Mouse (Mus musculus): ENCODE measurements around the gene Fndc10.
"Not testable (repeated sequence)": the region's sequence is repeated elsewhere in the genome, so short reads cannot be mapped to it uniquely, and the experiment has no call there.

The Fndc10 gene

DNA sequence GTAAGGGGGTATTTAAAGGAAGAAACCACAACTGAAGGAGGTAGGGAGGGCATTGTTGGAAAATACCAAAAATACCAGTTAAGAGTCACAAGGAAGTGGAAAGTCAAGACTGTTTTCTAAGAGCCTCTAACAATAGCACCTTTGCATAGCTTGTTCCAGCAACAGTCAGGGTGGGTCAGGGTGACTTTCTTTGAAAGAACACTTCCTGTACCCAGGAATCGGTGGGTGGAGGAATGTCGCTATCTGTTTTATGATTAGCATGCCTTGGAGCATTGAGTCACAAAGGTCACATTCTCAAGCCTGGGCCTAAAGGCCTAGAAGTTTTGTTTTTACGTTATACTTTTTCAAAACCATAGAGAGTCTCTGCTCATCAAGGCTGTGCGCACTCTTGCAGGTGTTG lies 6.4 kb upstream of the Fndc10 start:
- not testable (repeated sequence) for DNase-seq (ENCODE audit: low spot score)

DNA sequence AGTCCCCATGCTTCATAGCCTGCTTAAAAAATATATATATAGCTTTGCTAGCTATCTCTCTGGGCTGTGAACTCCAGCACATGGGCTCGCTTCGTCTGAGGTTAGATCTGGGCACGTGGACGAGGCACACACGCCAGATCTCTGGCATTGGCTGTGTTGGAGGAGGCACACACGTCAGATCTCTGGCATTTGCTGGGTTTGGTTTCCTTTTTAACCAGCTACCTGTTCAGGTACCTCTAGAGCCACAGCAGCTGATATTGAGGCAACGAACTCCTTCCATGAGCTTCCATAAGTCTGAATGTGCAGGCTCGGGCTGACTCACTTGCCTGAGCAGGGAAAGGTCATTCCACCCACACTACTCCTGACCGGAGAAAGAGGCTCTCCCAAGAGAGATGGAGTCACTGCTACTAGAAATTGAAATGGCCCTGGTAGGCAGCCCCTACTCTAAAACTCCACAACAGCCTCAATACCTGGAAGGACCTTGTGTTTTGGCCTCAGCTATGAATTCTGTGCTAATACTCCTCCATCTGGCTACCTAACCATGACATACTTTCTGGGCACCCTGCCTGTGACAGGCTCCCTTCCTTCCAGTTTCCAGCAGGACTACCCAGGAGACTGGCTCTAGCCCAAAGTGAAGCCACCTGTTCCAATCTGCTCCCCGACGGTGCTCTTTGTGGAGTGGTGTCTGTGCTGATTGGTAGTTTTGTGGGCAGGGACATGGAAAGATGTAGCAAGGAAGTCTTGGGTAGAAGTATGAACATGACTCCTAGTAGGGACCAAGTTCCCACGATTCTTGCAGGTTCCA lies 3.4 kb upstream of the Fndc10 start:
- no peak for DNase-seq (ENCODE audit: low spot score)

DNA sequence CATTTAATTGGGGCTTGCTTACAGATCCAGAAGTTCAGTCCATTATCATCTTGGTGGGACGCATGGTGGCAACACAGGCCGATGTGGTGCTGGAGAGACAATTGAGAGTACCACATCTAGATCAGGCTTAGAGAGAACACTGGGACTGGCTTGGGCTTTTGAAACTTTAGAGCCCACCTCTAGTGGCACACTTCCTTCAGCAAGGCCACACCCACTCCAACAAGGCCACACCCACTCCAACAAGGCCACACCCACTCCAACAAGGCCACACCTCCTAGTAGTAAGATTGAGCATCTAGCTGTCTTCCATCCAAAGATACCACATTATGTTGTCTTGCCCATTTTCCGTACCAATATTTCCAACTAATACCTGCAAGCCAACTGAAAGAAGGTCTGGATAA lies 1.7 kb upstream of the Fndc10 start:
- DNase-seq (ENCODE audit: low spot score), result no peak

DNA sequence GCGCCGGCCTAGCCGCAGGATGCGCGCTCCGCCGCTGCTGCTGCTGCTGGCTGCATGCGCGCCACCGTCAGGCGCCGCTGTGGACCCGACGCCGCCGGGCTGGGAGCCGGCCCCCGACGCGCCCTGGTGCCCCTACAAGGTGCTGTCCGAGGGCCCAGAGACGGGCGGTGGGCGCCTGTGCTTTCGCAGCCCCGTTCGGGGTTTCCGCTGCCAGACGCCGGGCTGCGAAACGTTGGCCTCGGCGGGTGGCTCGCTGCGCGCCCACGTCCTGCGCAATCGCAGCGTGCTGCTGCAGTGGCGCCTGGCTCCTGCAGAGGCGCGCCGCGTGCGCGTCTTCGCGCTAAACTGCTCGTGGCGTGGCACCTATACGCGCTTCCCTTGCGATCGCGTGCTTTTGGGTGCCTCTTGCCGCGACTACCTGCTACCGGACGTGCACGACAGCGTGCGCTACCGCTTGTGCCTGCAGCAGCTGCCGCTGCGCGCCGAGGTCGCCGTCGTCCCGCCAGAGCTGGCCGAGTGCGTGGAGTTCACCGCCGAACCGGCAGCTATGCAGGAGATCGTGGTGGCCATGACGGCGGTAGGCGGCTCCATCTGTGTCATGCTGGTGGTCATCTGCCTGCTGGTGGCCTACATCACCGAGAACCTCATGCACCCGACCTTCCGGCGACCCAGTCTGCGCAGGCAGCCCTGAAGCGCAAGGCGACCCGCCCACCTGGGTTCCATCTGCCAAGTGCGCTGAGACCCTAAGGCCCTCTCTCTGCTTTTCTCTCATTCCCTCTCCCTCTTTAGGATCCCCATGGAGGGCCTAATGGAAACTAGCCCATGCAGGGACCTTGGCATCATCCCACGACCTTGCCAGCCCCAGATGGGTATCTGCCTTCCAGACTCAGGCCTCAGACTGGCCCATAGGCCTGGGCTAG lies 600 bp downstream of the Fndc10 start:
- DNase-seq (ENCODE audit: low spot score), result peak; percentile 31

DNA sequence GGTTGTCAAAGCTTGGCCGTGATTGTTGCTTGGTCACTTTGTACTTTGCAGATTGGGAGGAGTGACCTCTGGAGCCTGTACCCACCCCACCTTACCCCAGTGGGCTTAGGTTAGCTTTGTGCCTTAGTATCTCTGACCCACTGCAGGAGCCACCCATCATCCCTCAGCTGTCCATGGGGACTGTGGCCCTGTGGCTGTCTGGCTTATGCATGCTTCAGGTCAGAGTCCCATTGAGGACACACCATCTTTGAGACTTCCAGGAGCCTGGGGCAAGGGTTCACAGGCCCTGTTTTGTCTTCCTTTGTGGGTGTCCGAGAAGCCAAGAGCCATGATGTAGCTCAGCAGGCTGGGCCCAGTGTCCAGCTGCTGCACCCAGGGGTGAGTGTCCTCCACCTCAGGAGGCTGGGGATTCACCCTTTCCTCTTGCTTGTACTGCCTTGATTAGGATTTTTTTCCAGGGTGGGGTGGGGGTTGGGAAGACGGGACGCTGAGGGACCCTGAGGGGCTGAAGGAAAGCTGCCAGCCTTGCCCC lies 1.5 kb downstream of the Fndc10 start:
- no peak for DNase-seq (ENCODE audit: low spot score)

DNA sequence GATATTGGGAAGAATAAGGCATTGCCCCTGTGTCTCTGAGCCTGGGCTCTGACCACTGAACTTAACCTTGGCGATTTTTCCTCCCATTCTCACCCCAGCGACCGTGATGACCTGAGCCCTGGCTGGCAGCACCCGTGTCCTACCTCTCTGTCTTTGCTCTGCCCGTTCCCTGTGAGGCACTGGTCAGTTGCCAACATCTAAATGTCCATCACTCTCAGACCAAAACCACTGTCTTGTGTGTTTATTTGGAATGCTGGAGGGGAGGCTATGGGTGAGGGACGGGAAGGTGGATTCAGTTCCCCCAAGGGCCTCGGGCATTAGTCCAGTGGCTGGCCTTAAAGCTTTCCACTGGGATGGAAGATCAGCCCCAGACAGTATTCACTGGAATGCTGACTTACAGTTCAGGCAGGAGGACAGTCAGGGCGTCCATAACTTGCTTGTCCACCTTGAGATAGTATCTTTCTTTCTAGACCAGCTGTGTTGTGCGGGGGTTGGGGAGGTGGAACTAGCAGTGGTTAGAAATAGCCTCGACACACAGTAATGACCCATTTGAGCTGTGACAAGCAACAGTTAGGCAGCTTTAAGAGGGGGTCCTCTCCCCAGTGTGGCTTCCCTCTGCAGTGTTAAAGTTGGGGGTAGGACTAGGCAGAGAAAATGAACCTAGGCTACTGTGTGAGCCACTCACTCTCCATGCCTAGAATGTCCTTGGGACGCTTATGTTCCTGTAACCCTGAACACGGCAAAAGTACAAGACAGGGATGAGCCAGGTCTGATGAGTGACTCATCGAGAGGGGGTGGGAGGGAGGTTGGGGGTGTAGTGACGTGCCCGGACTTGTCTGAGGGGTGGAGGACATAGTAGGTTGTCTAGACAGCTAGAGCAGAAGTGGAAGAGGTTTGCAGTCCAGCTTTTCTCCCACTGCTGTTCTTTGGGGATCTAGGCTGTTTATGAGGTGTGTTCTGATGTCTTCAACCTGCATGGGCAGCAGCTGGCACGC lies 2.4 kb downstream of the Fndc10 start:
- no peak for DNase-seq (ENCODE audit: low spot score)

DNA sequence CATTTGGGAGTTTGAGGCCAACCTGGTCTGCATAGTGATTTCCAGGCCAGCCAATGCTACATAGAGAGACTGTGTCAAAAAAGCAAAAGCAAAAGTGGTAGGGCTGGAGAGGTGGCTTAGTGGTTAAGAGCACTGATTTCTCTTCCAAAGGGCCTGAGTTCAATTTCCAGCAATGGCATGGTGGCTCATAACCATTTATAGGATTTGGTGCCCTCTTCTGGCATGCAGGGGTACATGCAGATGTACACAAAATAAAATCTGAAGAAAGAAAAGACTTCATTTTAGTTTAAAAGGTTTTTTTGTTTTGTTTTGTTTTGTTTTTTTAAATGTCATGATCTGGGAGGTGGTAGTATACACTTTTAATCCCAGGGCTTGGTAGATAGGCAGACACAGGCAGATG lies 6.3 kb downstream of the Fndc10 start:
- no peak for DNase-seq (ENCODE audit: low spot score)

DNA sequence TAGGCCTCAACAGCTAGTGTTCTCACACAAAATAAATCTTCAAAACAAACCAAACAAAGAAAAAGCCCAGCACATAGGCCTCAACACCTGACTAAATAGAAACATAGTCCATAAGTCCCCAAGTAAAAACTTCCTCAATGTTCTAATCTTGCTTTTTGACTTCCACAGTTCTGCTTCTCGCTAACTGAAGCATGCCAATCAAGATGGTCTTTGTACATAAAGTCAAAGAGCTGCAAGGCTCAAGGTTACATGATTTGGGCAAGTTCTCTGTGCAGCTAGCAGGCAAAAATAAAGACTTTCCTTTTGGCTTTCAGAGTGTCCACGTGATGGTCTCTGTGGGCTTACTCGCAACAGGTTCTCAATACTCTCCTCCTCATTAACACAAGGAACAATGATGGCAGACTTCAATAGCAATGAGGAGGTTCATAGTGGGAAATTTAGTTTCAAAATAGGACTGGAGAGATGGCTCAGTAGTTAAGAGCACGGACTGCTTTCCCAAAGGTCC lies 9.3 kb downstream of the Fndc10 start:
- DNase-seq (ENCODE audit: low spot score), result no peak

DNA sequence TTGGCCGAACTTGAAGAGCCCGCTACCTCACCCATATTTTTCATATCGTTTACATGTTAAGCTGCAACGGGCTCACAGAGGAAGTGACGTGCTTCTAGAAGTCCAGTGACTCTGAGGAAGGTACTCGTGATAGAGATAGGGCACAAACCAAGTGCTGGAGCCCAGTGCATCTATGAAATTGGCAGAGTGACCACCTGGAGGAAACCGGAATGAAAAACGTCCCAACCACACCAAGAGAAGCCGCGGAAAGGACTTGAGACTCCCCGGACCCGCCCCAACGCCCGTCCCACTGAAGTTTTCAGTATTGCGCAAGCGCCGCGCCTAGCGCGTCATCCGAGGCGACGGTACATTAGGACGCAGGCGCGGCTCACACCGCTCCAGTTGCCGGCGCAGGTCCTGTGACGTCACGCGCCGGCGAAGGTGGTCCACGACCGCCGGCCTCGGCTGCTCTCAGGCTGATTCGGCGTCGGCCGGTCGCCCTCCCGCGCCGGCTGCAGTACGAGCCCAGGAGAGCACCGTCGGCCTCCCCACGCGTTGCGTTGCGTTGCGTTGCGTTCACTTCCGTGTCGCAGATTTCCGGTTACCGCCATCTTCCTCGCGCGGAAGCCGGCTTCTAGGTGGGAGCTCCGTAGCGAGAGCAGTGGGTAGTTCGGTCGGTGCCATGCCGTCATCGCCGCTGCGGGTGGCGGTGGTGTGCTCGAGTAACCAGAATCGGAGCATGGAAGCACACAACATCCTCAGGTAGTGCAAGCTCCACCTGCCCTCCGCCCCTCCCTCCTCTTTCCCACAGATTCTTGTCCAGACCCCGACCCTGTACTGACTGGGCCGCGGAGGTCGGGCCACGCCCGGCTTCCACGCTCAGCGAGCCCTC lies 10.8 kb downstream of the Fndc10 start, which contains the start of gene Ssu72:
Gene Ssu72 (plus strand): TSS at position 80 of the 871 bp plus-strand sequence.
- DNase-seq (ENCODE audit: low spot score), result peak; percentile 94

DNA sequence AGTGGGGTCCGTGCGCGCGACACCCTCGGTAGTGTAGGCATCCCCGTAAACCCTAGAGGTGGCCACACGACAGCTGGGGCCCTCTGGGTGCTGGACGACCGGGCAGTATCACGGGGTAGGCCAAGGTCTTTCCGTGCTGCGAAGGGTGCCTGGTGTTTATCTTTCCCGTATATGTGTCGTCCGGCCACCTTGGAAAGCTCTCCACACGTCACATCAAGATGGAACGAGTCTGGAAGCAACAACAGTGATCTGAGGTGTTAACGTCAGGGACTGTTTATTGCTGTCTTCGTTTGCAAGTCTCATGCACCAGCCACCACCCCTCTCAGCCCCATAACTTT lies 11.4 kb downstream of the Fndc10 start:
- DNase-seq (ENCODE audit: low spot score), result no peak

DNA sequence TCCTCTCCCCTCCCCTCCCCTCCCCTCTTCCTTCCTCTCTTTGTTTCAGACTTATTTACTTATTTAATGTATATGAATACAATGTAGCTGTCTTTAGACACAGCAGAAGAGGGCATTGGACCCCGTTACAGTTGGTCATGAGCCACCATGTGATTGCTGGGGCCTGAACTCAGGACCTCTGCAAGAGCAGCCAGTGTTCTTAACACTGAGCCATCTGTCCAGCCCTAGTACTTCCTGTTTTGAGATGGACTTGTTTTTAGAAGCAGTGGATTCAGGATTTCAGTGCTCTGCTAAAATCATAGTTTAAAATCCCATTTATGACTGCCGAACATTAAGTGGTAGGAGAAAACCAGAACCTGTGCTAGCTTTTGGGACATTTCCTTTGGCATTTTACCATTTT lies 14.4 kb downstream of the Fndc10 start:
- no peak for DNase-seq (ENCODE audit: low spot score)

DNA sequence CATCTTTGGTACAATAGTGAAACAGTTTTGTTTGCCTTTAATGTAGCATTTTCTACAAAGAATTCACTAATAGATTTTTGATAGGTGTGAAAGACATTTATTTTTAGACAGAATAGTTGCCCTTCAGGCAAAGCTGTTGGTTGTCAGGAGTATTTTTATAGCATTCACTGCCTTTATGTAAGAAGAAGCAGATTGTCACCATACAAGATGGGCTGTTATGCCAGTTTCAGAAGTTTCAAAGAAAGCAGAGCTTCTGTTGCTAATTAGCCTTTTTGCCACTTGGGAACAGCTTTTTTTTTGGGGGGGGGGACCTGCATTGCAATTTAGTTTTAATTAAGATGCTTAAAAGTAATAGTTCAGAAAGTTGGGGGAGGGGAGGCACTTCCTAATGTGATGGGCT lies 14.8 kb downstream of the Fndc10 start:
- no peak for DNase-seq (ENCODE audit: low spot score)

DNA sequence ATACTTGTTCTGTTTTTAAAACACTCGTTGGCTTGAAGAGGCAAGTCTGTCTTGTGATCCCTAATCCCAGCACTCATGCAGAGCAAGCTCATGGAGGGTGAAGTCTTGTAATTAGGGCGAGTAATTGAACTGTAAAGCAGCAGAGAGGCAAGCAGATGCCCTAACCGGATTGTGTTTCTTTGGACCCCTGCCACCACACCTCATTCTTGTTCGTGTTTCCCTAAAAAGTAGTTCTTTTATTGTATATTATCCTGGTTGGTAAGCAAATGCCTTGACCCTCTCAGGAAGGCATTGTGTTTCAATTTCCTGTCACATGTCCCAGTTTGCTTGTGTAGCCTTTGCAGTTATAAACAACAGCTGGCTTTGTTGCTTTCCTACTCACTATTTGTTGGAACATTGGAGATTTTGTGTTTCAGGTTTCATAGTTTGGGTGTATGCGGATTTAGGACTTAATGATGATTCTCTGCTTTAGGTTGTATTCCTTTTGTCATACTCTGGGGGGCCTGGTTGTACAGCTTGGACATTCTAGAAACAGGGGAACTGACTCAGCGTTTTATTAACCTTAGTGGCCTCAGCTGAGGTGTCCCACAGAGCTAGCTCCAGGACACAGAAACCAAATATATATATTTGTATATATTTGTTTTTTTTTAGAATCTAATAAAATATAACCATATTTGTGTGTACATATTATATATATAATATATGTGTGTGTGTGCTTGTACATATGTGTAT lies 16.5 kb downstream of the Fndc10 start:
- DNase-seq (ENCODE audit: low spot score), result no peak

DNA sequence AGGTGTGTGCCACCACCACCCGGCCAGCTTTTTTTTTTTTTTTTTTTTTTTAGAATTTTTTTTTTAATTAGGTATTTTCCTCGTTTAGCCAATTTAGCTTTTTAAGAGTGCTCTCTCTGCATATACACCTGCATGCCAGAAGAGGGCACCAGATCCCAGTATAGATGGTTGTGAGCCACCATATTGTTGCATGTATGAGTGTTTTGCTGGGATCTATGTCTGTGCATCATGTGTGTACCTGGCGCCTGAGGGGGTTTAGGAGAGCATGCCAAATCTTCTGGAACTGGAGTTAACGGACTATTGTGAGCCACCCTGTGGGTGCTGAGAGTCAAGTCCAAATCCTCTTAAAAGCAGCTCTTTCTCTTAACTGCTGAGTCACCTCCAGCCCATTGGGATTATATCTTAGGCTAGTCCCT lies 27.5 kb downstream of the Fndc10 start:
- DNase-seq (ENCODE audit: low spot score), result no peak

DNA sequence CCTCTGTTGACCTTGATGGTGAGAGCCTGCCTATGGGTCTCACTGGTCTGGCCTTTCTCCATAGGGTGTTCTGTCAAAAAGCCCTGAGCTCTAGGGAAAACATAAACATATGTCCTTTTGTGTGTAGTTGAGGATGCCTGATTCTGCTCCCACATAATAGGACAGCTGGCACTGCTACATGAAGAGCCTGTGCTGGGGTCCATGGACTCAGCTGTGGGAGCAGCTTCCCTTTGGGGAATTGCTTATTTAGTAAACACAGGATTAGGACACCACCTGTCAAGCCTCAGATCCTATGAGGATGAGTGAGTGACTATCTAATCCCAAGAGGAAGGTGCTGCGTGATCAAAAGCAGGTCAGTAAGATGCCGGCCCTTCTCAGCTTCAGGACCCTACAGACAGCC lies 33.9 kb downstream of the Fndc10 start:
- no peak for DNase-seq (ENCODE audit: low spot score)

DNA sequence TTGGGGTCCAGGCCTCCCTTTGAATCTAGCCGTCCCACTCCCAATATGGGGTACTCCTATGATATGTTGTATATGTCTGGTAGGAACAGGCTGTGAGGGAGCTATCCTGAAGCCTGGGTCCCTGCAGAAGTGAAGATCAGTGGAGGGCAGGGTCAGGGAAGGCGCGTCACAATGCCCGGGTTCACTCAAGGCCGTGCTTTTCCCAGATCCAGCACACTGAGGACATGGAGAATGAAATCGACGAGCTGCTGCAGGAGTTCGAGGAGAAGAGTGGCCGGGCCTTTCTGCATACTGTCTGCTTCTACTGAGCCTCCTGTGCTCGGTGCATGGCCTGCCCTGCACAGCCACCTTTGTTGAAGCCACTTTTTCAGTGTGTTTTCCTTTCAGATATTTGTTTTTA lies 39.1 kb downstream of the Fndc10 start:
- no peak for DNase-seq (ENCODE audit: low spot score)

DNA sequence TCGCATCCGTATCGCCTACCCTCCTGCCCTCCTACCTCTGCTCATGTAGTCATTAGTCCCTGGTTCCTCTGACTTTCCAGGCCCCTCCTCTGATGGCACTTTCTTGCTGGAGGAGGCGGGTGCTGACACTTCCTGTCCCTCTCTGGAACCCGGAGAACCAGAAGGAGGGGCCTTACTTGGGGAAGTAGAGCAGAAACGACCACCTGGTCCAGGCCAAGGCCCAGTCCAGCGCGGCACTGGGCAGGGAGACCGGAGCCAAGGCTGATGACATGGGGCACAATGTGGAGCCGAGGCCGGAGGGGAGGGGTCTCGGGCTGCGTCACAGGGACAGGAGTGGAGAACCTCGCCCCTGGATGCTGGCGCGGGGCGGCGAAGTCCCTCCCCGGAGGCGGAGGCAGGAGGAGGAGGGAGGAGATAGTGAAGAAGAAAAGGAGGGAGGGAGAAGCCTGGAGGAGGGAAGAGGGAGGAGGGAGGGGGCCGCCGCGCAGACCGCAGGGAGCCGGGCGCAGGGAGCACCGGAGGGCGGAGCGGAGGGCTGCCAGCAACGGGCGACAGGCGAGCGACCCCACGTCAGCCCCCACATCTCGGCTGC lies 40.3 kb downstream of the Fndc10 start, which contains the start of gene Tmem240:
Gene Tmem240 (plus strand): TSS at position 451 of the 592 bp plus-strand sequence.
- DNase-seq (ENCODE audit: low spot score), result peak; percentile 61

DNA sequence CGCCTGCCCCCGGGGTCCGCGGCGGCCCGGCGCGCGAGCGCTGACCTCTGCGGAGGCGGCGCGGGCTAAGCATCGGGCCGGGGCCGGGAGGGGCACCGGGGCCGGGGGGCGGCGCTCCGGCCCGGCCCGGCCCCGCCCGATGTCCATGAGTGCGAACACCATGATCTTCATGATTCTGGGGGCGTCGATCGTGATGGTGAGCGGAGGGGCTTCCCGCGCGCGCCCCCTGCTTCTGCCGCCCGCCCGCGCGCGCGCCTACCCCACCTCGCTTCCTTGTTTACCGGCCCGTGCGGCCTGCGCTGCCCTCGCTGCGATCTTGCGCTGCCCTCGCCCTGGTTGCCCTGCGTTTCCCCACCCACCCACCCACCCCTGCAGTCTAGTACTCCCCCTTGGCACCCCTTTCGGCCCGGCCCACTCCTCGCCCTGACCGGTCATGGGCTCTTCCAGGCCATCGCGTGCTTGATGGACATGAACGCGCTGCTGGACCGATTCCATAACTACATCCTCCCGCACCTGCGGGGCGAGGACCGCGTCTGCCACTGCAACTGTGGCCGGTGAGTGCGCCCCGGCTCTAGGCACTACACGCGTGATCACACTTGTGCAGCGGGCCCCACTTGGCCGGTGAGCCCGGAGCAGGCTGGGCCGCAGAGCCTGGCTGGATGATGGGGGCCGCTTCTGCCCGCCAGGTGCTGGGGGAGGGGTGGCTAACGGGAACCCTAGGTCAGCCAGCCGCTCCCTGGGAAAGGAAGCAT lies 41.0 kb downstream of the Fndc10 start:
- no peak for DNase-seq (ENCODE audit: low spot score)

DNA sequence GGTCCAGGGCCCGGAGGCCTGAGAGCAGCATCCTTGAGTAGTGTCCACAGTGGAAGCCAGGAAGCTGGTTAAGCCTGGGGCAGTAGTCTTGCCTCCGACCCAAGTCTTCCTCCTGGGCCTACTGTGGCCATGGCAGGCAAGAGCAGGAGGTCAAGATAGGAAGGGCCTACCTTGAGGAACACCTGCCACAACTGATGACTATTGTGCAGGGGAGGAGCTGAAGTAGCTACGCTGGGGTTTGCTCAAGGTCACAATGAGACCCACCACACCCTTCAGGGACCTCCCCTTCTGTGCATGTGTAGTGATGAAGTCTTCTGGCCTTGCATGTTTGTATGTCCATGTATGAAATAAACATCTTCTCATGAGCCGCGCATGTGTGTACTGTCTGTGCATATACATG lies 41.6 kb downstream of the Fndc10 start:
- DNase-seq (ENCODE audit: low spot score), result no peak

Measured in spleen, adult 12 weeks (tissue).